Mouse (Mus musculus): Measurements from ENCODE around the gene Ccdc77. TPM values are rescaled to one million over a fixed set of nuclear protein-coding genes. Genes with fewer than 3 reads are reported as not detected.

The Ccdc77 gene
- total and polyA plus RNA-seq, 2 experiments from 2014 or later: 4.8 to 13.4 TPM

DNA sequence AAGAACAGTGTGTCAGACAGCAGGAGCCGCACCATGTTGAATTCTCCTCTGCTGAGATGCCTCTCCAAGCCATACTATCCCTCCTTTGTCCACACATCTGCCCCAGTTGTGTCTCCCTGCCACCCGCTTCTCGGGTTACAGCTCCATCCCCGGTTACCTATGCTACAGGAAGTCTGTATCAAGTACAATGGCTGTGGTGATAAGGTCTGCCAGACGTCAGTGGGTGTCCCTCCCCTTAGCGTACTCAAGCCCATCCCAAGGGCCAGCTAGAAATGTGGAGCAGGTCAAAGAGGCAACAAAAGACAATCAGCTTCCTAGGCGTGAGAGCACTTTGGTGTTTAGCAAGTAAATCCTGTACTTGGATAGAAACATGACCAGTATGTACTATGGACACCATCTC is 75.6 kb downstream of the Ccdc77 start:
- H3K36me3 ChIP-seq (replicated peaks; ENCODE audit: control insufficient read depth, insufficient read depth, low read length): no peaks in the 10 kb centered on the region
- H3K4me1 ChIP-seq (ENCODE audit: control insufficient read depth, insufficient read depth): no peaks in the 10 kb centered on the region
- TF ChIP-seq EP300 (IDR thresholded peaks at IDR 0.05; ENCODE audit: low read depth) (no peak), CTCF (IDR thresholded peaks at IDR 0.05; ENCODE audit: low read depth) (no peak)
- no peak overlapping the region for H3K9ac ChIP-seq (replicated peaks; ENCODE audit: low read depth, low read length)
- WGBS: 33% methylated on average over 7 of the region's 7 CpGs
- no peaks in the 10 kb centered on the region for H3K9me3 ChIP-seq (replicated peaks; ENCODE audit: control insufficient read depth, low read length)
- no peak overlapping the region for H3K4me3 ChIP-seq (ENCODE audit: low read depth, low read length)
- DNase-seq (ENCODE audit: low spot score) (no peak), ATAC-seq (ENCODE audit: insufficient read depth, low read depth) (no peak)
- H3K27ac ChIP-seq (ENCODE audit: low read depth): no peak overlapping the region
- peaks cover 11% of the 10 kb centered on the region for H3K27me3 ChIP-seq (ENCODE audit: control insufficient read depth, insufficient read depth, low read length)
- no peak overlapping the region for H3K4me2 ChIP-seq (ENCODE audit: low read depth, low read length)

DNA sequence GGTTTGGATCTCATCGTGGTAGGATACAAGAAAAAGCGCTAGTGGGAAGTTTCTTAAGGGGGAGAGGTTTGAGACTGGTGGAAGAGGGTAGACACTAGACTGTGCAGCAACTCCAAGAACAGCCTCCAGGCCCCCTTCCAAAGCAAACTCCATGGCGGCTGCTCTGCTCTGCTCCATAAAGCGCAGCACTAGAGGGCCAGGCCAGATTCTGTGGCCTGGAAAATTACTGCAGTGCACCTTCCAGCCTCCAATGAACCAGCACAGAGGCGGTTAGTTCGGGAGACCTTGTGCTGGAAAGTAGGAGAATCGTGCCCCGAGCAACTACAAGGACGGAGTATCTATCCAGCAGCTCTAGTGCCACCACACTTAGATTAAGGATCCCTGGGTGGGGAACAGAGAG is 76.9 kb downstream of the Ccdc77 start:
- Histone ChIP-seq H3K4me3 (ENCODE audit: low read depth, low read length) (no peak overlapping the region), H3K36me3 (replicated peaks; ENCODE audit: control insufficient read depth, insufficient read depth, low read length) (no peaks in the 10 kb centered on the region), H3K4me2 (ENCODE audit: low read depth, low read length) (no peak overlapping the region), H3K27me3 (ENCODE audit: control insufficient read depth, insufficient read depth, low read length) (no peaks in the 10 kb centered on the region), H3K27ac (ENCODE audit: low read depth) (no peak overlapping the region), H3K9me3 (replicated peaks; ENCODE audit: control insufficient read depth, low read length) (no peaks in the 10 kb centered on the region), H3K9ac (replicated peaks; ENCODE audit: low read depth, low read length) (no peak overlapping the region), H3K4me1 (ENCODE audit: control insufficient read depth, insufficient read depth) (no peaks in the 10 kb centered on the region)
- WGBS: 73% methylated on average over 9 of the region's 9 CpGs
- DNase-seq (ENCODE audit: low spot score): no peak
- no peak for TF ChIP-seq CTCF (IDR thresholded peaks at IDR 0.05; ENCODE audit: low read depth)
- TF ChIP-seq EP300 (IDR thresholded peaks at IDR 0.05; ENCODE audit: low read depth): no peak
- no peak for ATAC-seq (ENCODE audit: insufficient read depth, low read depth)

DNA sequence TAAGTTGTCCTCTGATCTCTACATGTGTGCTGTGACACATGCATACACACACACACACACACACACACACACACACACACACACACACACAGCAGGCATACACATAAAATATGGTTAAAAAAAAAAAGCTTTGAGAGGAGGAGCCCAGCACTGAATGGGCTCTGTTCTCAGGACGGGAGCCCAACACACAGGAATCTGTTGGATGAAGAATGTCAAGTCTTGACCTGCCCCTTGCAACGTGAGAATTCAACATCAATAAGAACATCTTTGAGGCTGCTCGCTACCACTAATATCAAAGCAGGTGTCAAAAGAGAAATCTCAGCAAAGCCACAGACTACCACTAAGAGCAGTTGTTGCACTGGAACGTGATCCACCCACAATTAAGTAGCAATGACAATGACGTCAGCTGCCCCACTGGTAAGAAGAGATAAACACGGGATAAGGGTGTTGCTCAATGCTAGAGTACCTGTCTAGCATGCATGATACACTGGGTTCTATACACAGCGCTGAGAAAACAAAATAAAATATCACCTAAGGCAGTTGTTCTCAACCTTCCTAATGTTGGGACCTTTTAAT is 87.2 kb downstream of the Ccdc77 start:
- Histone ChIP-seq H3K4me3 (ENCODE audit: low read depth, low read length) (no peak overlapping the region), H3K4me2 (ENCODE audit: low read depth, low read length) (no peak overlapping the region), H3K27me3 (ENCODE audit: control insufficient read depth, insufficient read depth, low read length) (no peaks in the 10 kb centered on the region), H3K27ac (ENCODE audit: low read depth) (no peak overlapping the region), H3K4me1 (ENCODE audit: control insufficient read depth, insufficient read depth) (peaks cover 36% of the 10 kb centered on the region), H3K9me3 (replicated peaks; ENCODE audit: control insufficient read depth, low read length) (no peaks in the 10 kb centered on the region), H3K36me3 (replicated peaks; ENCODE audit: control insufficient read depth, insufficient read depth, low read length) (no peaks in the 10 kb centered on the region), H3K9ac (replicated peaks; ENCODE audit: low read depth, low read length) (no peak overlapping the region)
- no peak for DNase-seq (ENCODE audit: low spot score)
- WGBS: 70% methylated on average over 7 of the region's 7 CpGs
- TF ChIP-seq EP300 (IDR thresholded peaks at IDR 0.05; ENCODE audit: low read depth) (no peak), CTCF (IDR thresholded peaks at IDR 0.05; ENCODE audit: low read depth) (no peak)
- no peak for ATAC-seq (ENCODE audit: insufficient read depth, low read depth)

DNA sequence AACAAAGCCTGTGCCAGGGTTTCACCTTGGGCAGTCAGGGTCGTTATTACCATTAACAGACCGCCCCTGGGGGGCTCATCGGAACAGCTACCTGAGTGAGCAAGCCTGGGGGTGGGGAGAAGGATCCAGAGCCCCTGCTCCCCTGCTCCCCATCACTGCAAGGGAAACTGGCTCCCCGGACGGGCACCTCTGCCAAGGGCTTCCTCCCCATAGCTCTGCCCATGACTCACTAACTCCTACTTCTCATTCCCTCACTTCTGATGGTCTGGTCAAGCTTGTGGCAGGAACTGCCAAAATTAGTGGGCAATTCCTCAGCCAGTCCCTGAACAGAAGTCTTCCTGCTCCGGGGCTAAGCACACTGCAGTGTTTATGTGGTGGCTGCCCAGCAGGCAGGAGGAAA is 88.9 kb downstream of the Ccdc77 start:
- H3K4me1 ChIP-seq (ENCODE audit: control insufficient read depth, insufficient read depth): peaks cover 36% of the 10 kb centered on the region
- DNase-seq (ENCODE audit: low spot score) (peak; percentile 43), ATAC-seq (ENCODE audit: insufficient read depth, low read depth) (peak; percentile 58)
- no peaks in the 10 kb centered on the region for H3K36me3 ChIP-seq (replicated peaks; ENCODE audit: control insufficient read depth, insufficient read depth, low read length)
- no peaks in the 10 kb centered on the region for H3K9me3 ChIP-seq (replicated peaks; ENCODE audit: control insufficient read depth, low read length)
- no peak overlapping the region for H3K4me2 ChIP-seq (ENCODE audit: low read depth, low read length)
- H3K4me3 ChIP-seq (ENCODE audit: low read depth, low read length): no peak overlapping the region
- peak overlapping the region; percentile 73 for H3K27ac ChIP-seq (ENCODE audit: low read depth)
- TF ChIP-seq CTCF (IDR thresholded peaks at IDR 0.05; ENCODE audit: low read depth): no peak
- no peak for TF ChIP-seq EP300 (IDR thresholded peaks at IDR 0.05; ENCODE audit: low read depth)
- 27% methylated on average over 6 of the region's 6 CpGs for WGBS
- 0 out of 2 replicates have a peak overlapping the region, but pooled peaks have one; percentile 1 for H3K9ac ChIP-seq (replicated peaks; ENCODE audit: low read depth, low read length)
- no peaks in the 10 kb centered on the region for H3K27me3 ChIP-seq (ENCODE audit: control insufficient read depth, insufficient read depth, low read length)

DNA sequence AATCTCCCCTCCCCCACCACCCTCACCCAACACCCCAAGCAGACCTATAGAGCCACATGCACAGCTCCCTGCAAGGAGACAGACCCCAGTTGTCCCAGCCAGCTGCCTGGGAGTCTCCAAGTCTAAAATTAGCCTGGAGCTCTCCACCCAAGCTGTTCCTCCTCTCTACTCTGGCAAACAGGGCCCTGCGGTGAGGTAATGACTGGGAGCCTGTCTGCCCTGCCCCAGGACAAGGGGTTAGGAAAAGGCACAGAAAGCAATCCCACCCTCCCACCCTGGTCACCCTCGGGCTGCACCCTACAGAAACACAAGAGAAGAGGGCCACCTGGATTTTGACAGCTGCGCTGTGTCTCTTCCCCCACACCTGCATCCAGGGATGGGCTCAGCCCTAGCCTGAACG is 89.3 kb downstream of the Ccdc77 start:
- Histone ChIP-seq H3K4me3 (ENCODE audit: low read depth, low read length) (no peak overlapping the region), H3K9me3 (replicated peaks; ENCODE audit: control insufficient read depth, low read length) (no peaks in the 10 kb centered on the region), H3K36me3 (replicated peaks; ENCODE audit: control insufficient read depth, insufficient read depth, low read length) (no peaks in the 10 kb centered on the region), H3K27me3 (ENCODE audit: control insufficient read depth, insufficient read depth, low read length) (no peaks in the 10 kb centered on the region), H3K4me1 (ENCODE audit: control insufficient read depth, insufficient read depth) (peaks cover 36% of the 10 kb centered on the region), H3K9ac (replicated peaks; ENCODE audit: low read depth, low read length) (0 out of 2 replicates have a peak overlapping the region, but pooled peaks have one; percentile 1), H3K27ac (ENCODE audit: low read depth) (peak overlapping the region; percentile 73), H3K4me2 (ENCODE audit: low read depth, low read length) (0 out of 2 replicates have a peak overlapping the region, but pooled peaks have one; percentile 22)
- no peak for TF ChIP-seq CTCF (IDR thresholded peaks at IDR 0.05; ENCODE audit: low read depth)
- DNase-seq (ENCODE audit: low spot score) (peak; percentile 77), ATAC-seq (ENCODE audit: insufficient read depth, low read depth) (peak; percentile 89)
- 24% methylated on average over 4 of the region's 4 CpGs for WGBS

Other genes with a start within 250 kb of the Ccdc77 start
- gene D330020A13Rik, start 70.0 kb downstream of the Ccdc77 start, total RNA-seq (2014; rRNA removed; ENCODE audit: low replicate concordance): not detected in 2 replicates
- not detected in 2 replicates for gene D330020A13Rik, start 70.0 kb downstream of the Ccdc77 start, polyA plus RNA-seq (2015; fragmentation: Nextera tagmentation; extraction: Ambion mirVana)
- 0.89 TPM in 1 of 2 replicates, not detected in the other for gene B4galnt3, start 69.8 kb downstream of the Ccdc77 start, total RNA-seq (2014; rRNA removed; ENCODE audit: low replicate concordance)
- gene B4galnt3, start 69.8 kb downstream of the Ccdc77 start, polyA plus RNA-seq (2015; fragmentation: Nextera tagmentation; extraction: Ambion mirVana): 0.08 and 0.10 TPM in 2 replicates
- gene Kdm5a, start 250 bp downstream of the Ccdc77 start, total RNA-seq (2014; rRNA removed; ENCODE audit: low replicate concordance): 16.3 and 34.6 TPM in 2 replicates
- 21.5 and 22.6 TPM in 2 replicates for gene Kdm5a, start 250 bp downstream of the Ccdc77 start, polyA plus RNA-seq (2015; fragmentation: Nextera tagmentation; extraction: Ambion mirVana)
- gene Il17ra, start 98.9 kb upstream of the Ccdc77 start, total RNA-seq (2014; rRNA removed; ENCODE audit: low replicate concordance): 3.5 and 6.5 TPM in 2 replicates
- gene Il17ra, start 98.9 kb upstream of the Ccdc77 start, polyA plus RNA-seq (2015; fragmentation: Nextera tagmentation; extraction: Ambion mirVana): 1.4 and 1.9 TPM in 2 replicates
- not detected in 2 replicates for gene Tmem121b, start 129.4 kb upstream of the Ccdc77 start, total RNA-seq (2014; rRNA removed; ENCODE audit: low replicate concordance)
- not detected in 2 replicates for gene Tmem121b, start 129.4 kb upstream of the Ccdc77 start, polyA plus RNA-seq (2015; fragmentation: Nextera tagmentation; extraction: Ambion mirVana)
- gene Hdhd5, start 166.9 kb upstream of the Ccdc77 start, total RNA-seq (2014; rRNA removed; ENCODE audit: low replicate concordance): 25.7 and 26.6 TPM in 2 replicates
- gene Hdhd5, start 166.9 kb upstream of the Ccdc77 start, polyA plus RNA-seq (2015; fragmentation: Nextera tagmentation; extraction: Ambion mirVana): 10.9 and 11.3 TPM in 2 replicates